Mouse (Mus musculus) E14TG2a.4 (cell line): ENCODE measurements around the gene Bcl6b.

Source experiments
- CTCF ChIP-seq: conservative IDR thresholded peaks from 2 replicates; pipeline ENCODE4 v1.5.1; 2014; ENCODE audit warnings: low read length
- POU5F1 ChIP-seq: IDR thresholded peaks from 2 replicates; pipeline ENCODE4 v1.6.1; 2014; ENCODE audit warnings: low read length, borderline replicate concordance

DNA sequence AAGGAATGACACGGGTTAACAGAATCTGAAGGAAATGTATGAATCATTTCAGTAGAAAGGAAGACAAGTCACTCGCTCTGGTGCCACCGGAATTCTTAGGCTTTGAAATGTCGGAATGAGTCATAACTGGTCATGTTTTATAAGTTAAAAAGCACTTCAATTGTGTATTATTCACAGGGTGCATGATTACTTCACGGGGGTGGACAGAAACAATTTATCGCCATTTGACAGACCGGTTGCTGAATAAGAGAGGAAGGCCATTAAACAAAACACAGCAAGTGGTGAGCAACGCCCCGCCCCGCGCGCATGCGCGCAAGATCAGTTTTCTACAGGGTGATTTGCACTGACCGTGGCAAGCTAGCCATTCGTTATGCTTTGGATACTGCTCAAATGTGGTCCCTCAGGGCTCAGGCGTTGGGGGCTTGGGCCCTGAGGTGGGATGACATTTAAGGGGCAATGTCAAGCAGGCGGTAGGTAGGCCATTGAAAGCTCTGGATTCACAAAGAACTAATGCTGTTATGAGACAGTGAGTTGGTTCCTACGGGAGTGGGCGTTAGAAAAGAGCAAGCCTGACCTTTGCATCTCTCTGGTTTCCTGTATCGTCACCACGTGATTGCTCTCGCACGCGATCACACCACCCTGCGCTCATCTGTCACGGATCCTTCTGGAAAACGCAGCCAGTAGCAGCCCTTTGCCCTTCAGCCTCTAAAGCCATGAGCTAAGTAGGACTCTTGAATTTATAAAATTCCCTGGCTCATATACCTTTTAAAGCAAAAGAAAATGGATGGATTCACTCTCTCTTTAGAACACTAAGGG, 40.1 kb downstream of the Bcl6b start:
- TF ChIP-seq CTCF (no peak), POU5F1 (no peak)
